Comparison of ENCODE assay signal across 18 mouse cellular contexts in the genomic region with DNA sequence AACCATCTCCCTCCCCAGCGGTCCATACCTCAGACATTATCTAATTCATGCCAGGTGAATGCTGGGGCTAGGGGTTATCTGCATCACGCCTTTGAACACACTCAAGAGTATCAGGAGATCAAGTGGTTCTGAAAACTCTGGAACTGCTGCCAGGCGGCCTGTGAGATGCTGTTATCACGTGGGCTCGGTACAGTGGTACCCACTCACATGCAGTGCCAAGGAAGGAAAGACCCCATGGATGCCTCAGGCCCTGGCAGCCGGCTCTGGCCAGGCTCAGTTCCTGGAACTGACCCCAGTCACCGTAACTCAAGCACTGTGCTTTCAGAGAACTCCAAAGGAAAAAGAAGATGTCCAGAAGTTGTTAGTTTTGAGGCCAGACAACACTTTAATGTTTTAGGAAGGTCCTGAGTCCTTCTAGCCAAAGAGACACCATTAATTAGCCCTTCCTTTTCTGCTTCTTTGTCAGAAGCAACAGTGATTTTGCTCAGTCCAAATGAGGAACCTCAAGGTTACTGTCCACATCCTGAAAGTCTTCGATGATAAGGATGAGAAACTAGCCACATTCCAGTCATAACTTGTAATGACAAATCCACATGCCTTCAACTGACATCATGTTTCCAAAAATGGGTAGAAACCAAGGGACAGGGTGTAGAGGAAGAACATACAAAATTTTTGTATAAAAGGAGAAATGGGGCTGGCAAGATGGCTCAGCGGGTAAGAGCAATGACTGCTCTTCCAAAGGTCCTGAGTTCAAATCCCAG.
DNase-seq lines count a peak whose midpoint lies in the region; ATAC-seq and TF ChIP-seq lines count a peak whose summit lies in the region.
"Had no signal": no experiment of that assay in that cellular context is flagged by ENCODE, and none has a peak within 500 bp of the region (broad histone marks: within the 10 kb centered on the region; RNA-seq: fewer than 3 reads in every experiment).

No protein-coding gene starts in this region.

- no peaks in the 10 kb centered on the region for H3K79me2 ChIP-seq in heart, adult 2 months (replicated peaks; ENCODE audit: control insufficient read depth, insufficient read depth, low read length)

- H3K4me1 ChIP-seq in heart, adult 2 months (ENCODE audit: control insufficient read depth, insufficient read depth, low read length), result no peaks in the 10 kb centered on the region
- no peaks in the 10 kb centered on the region for H3K4me1 ChIP-seq in midbrain, embryonic 13.5 days (replicated peaks)
- H3K4me1 ChIP-seq: embryonic facial prominence, embryonic 13.5 days; forebrain, embryonic 12.5 days; hindbrain, embryonic 13.5 days had no signal

- H3K9me3 ChIP-seq in midbrain, embryonic 13.5 days, result no peaks in the 10 kb centered on the region
- H3K9me3 ChIP-seq: embryonic facial prominence, embryonic 13.5 days; forebrain, embryonic 12.5 days; hindbrain, embryonic 13.5 days had no signal

- no peaks in the 10 kb centered on the region for H3K36me3 ChIP-seq in heart, adult 2 months (ENCODE audit: control insufficient read depth, insufficient read depth, low read length)
- H3K36me3 ChIP-seq in midbrain, embryonic 13.5 days, result no peaks in the 10 kb centered on the region
- H3K36me3 ChIP-seq: embryonic facial prominence, embryonic 13.5 days; forebrain, embryonic 12.5 days; hindbrain, embryonic 13.5 days had no signal

- no peak for TF ChIP-seq CTCF in heart, adult 2 months (IDR thresholded peaks at IDR 0.05)

- TF ChIP-seq POLR2A in heart, adult 2 months (IDR thresholded peaks at IDR 0.05; ENCODE audit: insufficient read depth, low read depth, low read length), result no peak

- H3K4me2 ChIP-seq in midbrain, embryonic 13.5 days (replicated peaks), result no peak overlapping the region
- H3K4me2 ChIP-seq: embryonic facial prominence, embryonic 13.5 days; forebrain, embryonic 12.5 days; heart, embryonic 11.5 days; hindbrain, embryonic 13.5 days had no signal

- no peak for TF ChIP-seq EP300 in heart, adult 2 months (IDR thresholded peaks at IDR 0.05; ENCODE audit: insufficient read depth, low read depth, low read length)

- H3K9ac ChIP-seq in heart, adult 2 months (ENCODE audit: low read depth, low read length), result no peak overlapping the region
- no peak overlapping the region for H3K9ac ChIP-seq in midbrain, embryonic 13.5 days (replicated peaks)
- H3K9ac ChIP-seq: embryonic facial prominence, embryonic 13.5 days; forebrain, embryonic 12.5 days; forebrain, postnatal 0 days; hindbrain, embryonic 13.5 days had no signal

- DNase-seq in heart, adult 8-10 months (ENCODE audit: low spot score), result peak; percentile 1
- no peak for DNase-seq in heart, adult 2 months
- peak; percentile 23 for DNase-seq in Muller cell, postnatal 12 days (ENCODE audit: inconsistent ontology term)
- DNase-seq in thymus, postnatal 36 days, result no peak
- DNase-seq: adrenal gland, adult 8-10 months; adrenal gland, postnatal 36 days; cerebellum, adult 2 months; cerebellum, postnatal 25 days; forebrain, postnatal 0 days; gastrocnemius, postnatal 14 days; heart, postnatal 4 days had no signal

- no peak overlapping the region for H3K4me3 ChIP-seq in heart, adult 2 months
- H3K4me3 ChIP-seq in midbrain, embryonic 13.5 days (replicated peaks), result no peak overlapping the region
- H3K4me3 ChIP-seq: embryonic facial prominence, embryonic 13.5 days; forebrain, embryonic 12.5 days; hindbrain, embryonic 13.5 days had no signal

- H3K27me3 ChIP-seq in heart, adult 2 months (ENCODE audit: control insufficient read depth, insufficient read depth, low read length), result no peaks in the 10 kb centered on the region
- no peaks in the 10 kb centered on the region for H3K27me3 ChIP-seq in midbrain, embryonic 13.5 days
- H3K27me3 ChIP-seq: embryonic facial prominence, embryonic 13.5 days; forebrain, embryonic 12.5 days had no signal

- H3K27ac ChIP-seq in heart, adult 2 months, result no peak overlapping the region
- no peak overlapping the region for H3K27ac ChIP-seq in midbrain, embryonic 13.5 days
- H3K27ac ChIP-seq: embryonic facial prominence, embryonic 13.5 days; forebrain, embryonic 12.5 days; hindbrain, embryonic 13.5 days; hindbrain, postnatal 0 days had no signal

- intact Hi-C loops in heart, adult 2 months (cut with DNase I), result no loop called here

- 52% methylated on average over 9 of the region's 9 CpGs for WGBS in heart, adult 2 months
- 94% methylated on average over 9 of the region's 9 CpGs for WGBS in midbrain, embryonic 13.5 days

- peak; percentile 39 to 49; a peak in 3 of 4 replicates for ATAC-seq in hematopoietic stem cell, adult 5-6 weeks (replicated peaks in 1 of 2; ENCODE audit: insufficient read depth in 1 of 2, low FRiP score in 2 of 2, low TSS enrichment in 1 of 2, low read depth in 1 of 2, poor library complexity in 2 of 2, severe bottlenecking in 2 of 2)
- ATAC-seq in midbrain, embryonic 13.5 days, result no peak
- ATAC-seq: forebrain, postnatal 0 days; hindbrain, postnatal 0 days had no signal

Comparison
In these comparisons a context has a peak if more than half of its experiments do, and no peak if none do; other contexts are left out.
1. DNase-seq: peak in heart, adult 8-10 months (single experiment) and Muller cell, postnatal 12 days (single experiment); none in heart, adult 2 months (0 of 2) and thymus, postnatal 36 days (0 of 2).